In genomic region chr16:91746101-91746950, GRCm38 (mm10) we compare ENCODE assay signal across 7 mouse cellular contexts. TPM values are rescaled to one million over a fixed set of nuclear protein-coding genes. Genes with fewer than 3 reads are reported as not detected.
A peak's percentile ranks its signal among the peaks of the same experiment; 100 is the strongest.
DNase-seq lines count a peak whose midpoint lies in the region; TF ChIP-seq lines count a peak whose summit lies in the region.

No protein-coding gene starts in this region.

- H3K79me2 ChIP-seq in myocyte (ENCODE audit: control insufficient read depth, insufficient read depth) = peaks cover 70% of the 10 kb centered on the region

- H3K27me3 ChIP-seq in myocyte (ENCODE audit: control insufficient read depth, insufficient read depth, insufficient read length) = no peaks in the 10 kb centered on the region

- peak; percentile 56 to 60 for DNase-seq in left cerebral cortex, adult 18-20 months (ENCODE audit: low spot score in 2 of 2)
- no peak for DNase-seq in left cerebral cortex, adult 11 months (ENCODE audit: low spot score)
- DNase-seq in adipocyte (ENCODE audit: low spot score) = peak; percentile 51
- DNase-seq in embryo, embryonic 11.5 days (ENCODE audit: low read depth, low spot score) = peak; percentile 56
- DNase-seq in layer of hippocampus, adult 2 months (ENCODE audit: low spot score in 2 of 2) = peak; percentile 57 to 74
- DNase-seq in urinary bladder, postnatal 10 days (ENCODE audit: low spot score) = no peak

- no peak overlapping the region; the same call in 1 of the 2 replicates for H3K4me3 ChIP-seq in layer of hippocampus, adult 2 months
- no peak overlapping the region for H3K4me3 ChIP-seq in myocyte

- H3ac ChIP-seq in myocyte (ENCODE audit: control insufficient read depth, insufficient read length) = no peak overlapping the region

- H3K27ac ChIP-seq in layer of hippocampus, adult 2 months = peak overlapping the region; percentile 74

- no peak for TF ChIP-seq POLR2A in myocyte (IDR thresholded peaks at IDR 0.05; ENCODE audit: insufficient read length, low read depth)

- peak overlapping the region; percentile 71 for H3K4me2 ChIP-seq in myocyte (ENCODE audit: low read depth)

- no peaks in the 10 kb centered on the region for H3K36me3 ChIP-seq in myocyte (ENCODE audit: control insufficient read depth, insufficient read depth)

- TF ChIP-seq CTCF in layer of hippocampus, adult 2 months (conservative IDR thresholded peaks at IDR 0.05) = no peak

TF ChIP-seq in myocyte, 11 proteins besides CTCF, POLR2A, EP300 and RAD21:
- TF ChIP-seq MYOD1 (IDR thresholded peaks at IDR 0.05; ENCODE audit: control insufficient read depth in 1 of 3, insufficient read length in 2 of 3, low read depth in 2 of 3) (no peak), REST (IDR thresholded peaks at IDR 0.05; ENCODE audit: insufficient read depth, insufficient read length) (no peak), USF1 (IDR thresholded peaks at IDR 0.05; ENCODE audit: low read depth) (no peak), TCF12 (IDR thresholded peaks at IDR 0.05; ENCODE audit: insufficient read depth, poor library complexity, severe bottlenecking) (no peak), E2F4 (IDR thresholded peaks at IDR 0.05; ENCODE audit: insufficient read depth) (no peak), MAX (IDR thresholded peaks at IDR 0.05; ENCODE audit: low read depth) (no peak), SRF (IDR thresholded peaks at IDR 0.05; ENCODE audit: control insufficient read depth, insufficient read length, low read depth) (no peak), TCF3 (IDR thresholded peaks at IDR 0.05; ENCODE audit: insufficient read length, low read depth) (no peak), POLR2AphosphoS2 (IDR thresholded peaks at IDR 0.05; ENCODE audit: insufficient read length, low read depth) (no peak), MYOG (IDR thresholded peaks at IDR 0.05; ENCODE audit: control insufficient read depth in 1 of 3, insufficient read depth in 1 of 3, insufficient read length in 2 of 3, low read depth in 2 of 3) (no peak), CEBPB (IDR thresholded peaks at IDR 0.05; ENCODE audit: insufficient read depth, poor library complexity, severe bottlenecking) (no peak)
TF ChIP-seq in myocyte: peak in this region for 0.

RNA-seq across cellular contexts. Expression of gene Itsn1, which starts 17.2 kb away (rescaled TPM):
- total RNA-seq in left cerebral cortex, adult 18-20 months (2021) = 100 to 1,000 TPM; 127 to 135 TPM
- total RNA-seq in layer of hippocampus, adult 2 months (2021) = 100 to 1,000 TPM; 160 to 176 TPM
- polyA plus RNA-seq in myocyte (2012; fragmentation: generic; extraction: Trizol) = 27.5 TPM

RNA-seq across cellular contexts. Expression of gene Cryzl1, which starts 17.6 kb away (rescaled TPM):
- total RNA-seq in left cerebral cortex, adult 18-20 months (2021) = 100 to 1,000 TPM; 106 to 110 TPM
- total RNA-seq in layer of hippocampus, adult 2 months (2021) = 100 to 1,000 TPM; 104 to 111 TPM
- polyA plus RNA-seq in myocyte (2012; fragmentation: generic; extraction: Trizol) = 27.6 TPM

RNA-seq across cellular contexts. Expression of gene Donson, which starts 57.8 kb away (rescaled TPM):
- 10 to 100 TPM; 20.1 to 20.5 TPM for total RNA-seq in left cerebral cortex, adult 18-20 months (2021)
- total RNA-seq in layer of hippocampus, adult 2 months (2021) = 10 to 100 TPM; 24.4 to 28.8 TPM
- polyA plus RNA-seq in myocyte (2012; fragmentation: generic; extraction: Trizol) = 3.5 TPM

Comparison
In these comparisons a context has a peak if more than half of its experiments do, and no peak if none do; other contexts are left out.
1. DNase-seq: peak in left cerebral cortex, adult 18-20 months (2 of 2), adipocyte (single experiment), embryo, embryonic 11.5 days (single experiment) and layer of hippocampus, adult 2 months (2 of 2); none in left cerebral cortex, adult 11 months (single experiment) and urinary bladder, postnatal 10 days (single experiment).